Mouse (Mus musculus) liver, embryonic 14.5 days (tissue): Measurements from ENCODE around the gene Clptm1l. TPM values are rescaled to one million over a fixed set of nuclear protein-coding genes. Genes with fewer than 3 reads are reported as not detected.

Experiments
- ATAC-seq: fragments of 200-750 bp; cut with Nextera tagmentation; 2 replicates; pipeline ENCODE4 v1.8.0; 2017; ENCODE audit warnings: moderate number of reproducible peaks, mild to moderate bottlenecking, moderate library complexity; ENCODE audit not compliant: insufficient read depth
- DNase-seq, 3 experiments: peaks; one replicate each; pipeline ENCODE4 v3.0.0-alpha.2; 2012 to 2013; ENCODE audit warnings: low read depth in 3 of 3, low spot score in 3 of 3
- H3K27ac ChIP-seq: fragments of 300-500 bp; sonication (generic); 2 replicates; pipeline ENCODE4 v1.5.1; 2014; ENCODE audit warnings: moderate library complexity, mild to moderate bottlenecking, control low read depth, inconsistent platforms
- H3K27me3 ChIP-seq: fragments of 300-500 bp; sonication (generic); 2 replicates; pipeline ENCODE4 v1.6.1; 2014; ENCODE audit warnings: mild to moderate bottlenecking, low read length, moderate library complexity; ENCODE audit not compliant: control insufficient read depth, insufficient read depth
- H3K36me3 ChIP-seq: fragments of 300-500 bp; sonication (generic); replicated peaks from 2 replicates; pipeline ENCODE4 v1.6.1; 2014; ENCODE audit warnings: low read depth; ENCODE audit not compliant: control insufficient read depth, insufficient read depth
- H3K4me1 ChIP-seq, 2 experiments: fragments of 200-500 bp in 1 of 2; fragments of 300-500 bp in 1 of 2; sonication (generic) in 1 of 2; replicated peaks; 2 replicates each; pipeline ENCODE4 v1.6.1; 2012 to 2014; ENCODE audit warnings: antibody characterized with exemption in 1 of 2, inconsistent platforms in 1 of 2, low read length in 1 of 2; ENCODE audit not compliant: control insufficient read depth in 2 of 2, insufficient read depth in 2 of 2
- H3K4me2 ChIP-seq: fragments of 300-500 bp; sonication (generic); 2 replicates; pipeline ENCODE4 v1.6.1; 2014; ENCODE audit warnings: low read depth, mild to moderate bottlenecking, control low read depth, moderate library complexity
- H3K4me3 ChIP-seq, 2 experiments: fragments of 200-500 bp in 1 of 2; fragments of 300-500 bp in 1 of 2; sonication (generic) in 1 of 2; 2 replicates each; pipeline ENCODE4 v1.5.1; 2012 to 2014; ENCODE audit warnings: low read depth in 2 of 2, low read length in 2 of 2, mild to moderate bottlenecking in 2 of 2, control low read depth in 1 of 2, inconsistent platforms in 1 of 2, moderate library complexity in 1 of 2; ENCODE audit not compliant: insufficient read depth in 1 of 2
- H3K9ac ChIP-seq: fragments of 300-500 bp; sonication (generic); replicated peaks from 2 replicates; pipeline ENCODE4 v1.6.1; 2014; ENCODE audit warnings: mild to moderate bottlenecking, control low read depth, moderate library complexity
- H3K9me3 ChIP-seq: fragments of 300-500 bp; sonication (generic); 2 replicates; pipeline ENCODE4 v1.6.1; 2016; ENCODE audit warnings: low read length, mixed read lengths; ENCODE audit not compliant: control insufficient read depth
- CTCF ChIP-seq: IDR thresholded peaks from 2 replicates; pipeline ENCODE4 v1.5.1; 2016; ENCODE audit warnings: antibody characterized with exemption, low read depth, control low read depth
- EP300 ChIP-seq: IDR thresholded peaks from 2 replicates; pipeline ENCODE4 v1.6.1; 2016; ENCODE audit warnings: antibody characterized with exemption, low read depth
- WGBS: fragments of 180-500 bp; shearing (Covaris S2); extraction: QIAGEN DNeasy Blood & Tissue Kit; methylation state at CpG from one replicate; pipeline ENCODE4 v1.1.7; 2014; ENCODE audit not compliant: insufficient replicate concordance; 5-methylcytosine and 5-hydroxymethylcytosine counted together
- polyA plus RNA-seq, 2 experiments: library from polyadenylated mRNA; depleted of rRNA in 1 of 2; stranded (reverse) in 1 of 2; unstranded in 1 of 2; fragments of >200 nt; fragmentation: Nextera tagmentation in 1 of 2; extraction: Ambion mirVana in 1 of 2; gene quantifications; 2 replicates each; pipeline versions ENCODE4 v1.2.1 to v1.2.3; 2012 to 2014

The Clptm1l gene
- polyA plus RNA-seq, 2 experiments = 57.7 to 58.9 TPM

- H3K4me3 ChIP-seq = no peak overlapping the region
- H3K27ac ChIP-seq = no peak overlapping the region
- H3K4me1 ChIP-seq = no peaks in the 10 kb centered on the region
- H3K36me3 ChIP-seq = no peaks in the 10 kb centered on the region
- WGBS = 41% methylated on average over 3 of the region's 3 CpGs
- ATAC-seq (no peak), DNase-seq (no peak)
- TF ChIP-seq EP300 (no peak), CTCF (no peak)
- H3K27me3 ChIP-seq = no peaks in the 10 kb centered on the region
- H3K9me3 ChIP-seq = no peaks in the 10 kb centered on the region
- H3K9ac ChIP-seq = no peak overlapping the region
- no peak overlapping the region for H3K4me2 ChIP-seq
Observed at GRCm38 (mm10) chr13:73654976-73655375, 51.2 kb downstream of the Clptm1l start.

GRCm38 (mm10) chr13:73658953-73659352 lies 55.1 kb downstream of the Clptm1l start:
- Histone ChIP-seq H3K9me3 (no peaks in the 10 kb centered on the region), H3K4me3 (no peak overlapping the region), H3K36me3 (no peaks in the 10 kb centered on the region), H3K4me2 (no peak overlapping the region), H3K4me1 (no peaks in the 10 kb centered on the region), H3K27me3 (no peaks in the 10 kb centered on the region), H3K9ac (no peak overlapping the region), H3K27ac (no peak overlapping the region)
- TF ChIP-seq CTCF (no peak), EP300 (no peak)
- 36% methylated on average over 2 of the region's 2 CpGs for WGBS
- ATAC-seq = no peak
- DNase-seq = no peak

GRCm38 (mm10) chr13:73660163-73660695 lies 56.4 kb downstream of the Clptm1l start:
- Histone ChIP-seq H3K4me2 (no peak overlapping the region), H3K36me3 (no peaks in the 10 kb centered on the region), H3K27me3 (no peaks in the 10 kb centered on the region), H3K4me3 (no peak overlapping the region), H3K9me3 (no peaks in the 10 kb centered on the region), H3K27ac (no peak overlapping the region), H3K9ac (no peak overlapping the region), H3K4me1 (no peaks in the 10 kb centered on the region)
- DNase-seq = no peak
- ATAC-seq = no peak
- WGBS = 56% methylated on average over 2 of the region's 2 CpGs
- TF ChIP-seq CTCF (no peak), EP300 (no peak)

Other genes with a start within 250 kb of the Clptm1l start
- gene Lpcat1, start 136.8 kb upstream of the Clptm1l start, polyA plus RNA-seq (2012; rRNA removed) = 49.5 and 61.0 TPM in 2 replicates
- 63.7 and 72.5 TPM in 2 replicates for gene Lpcat1, start 136.8 kb upstream of the Clptm1l start, polyA plus RNA-seq (2014; fragmentation: Nextera tagmentation; extraction: Ambion mirVana)
- gene Slc6a3, start 67.3 kb upstream of the Clptm1l start, polyA plus RNA-seq (2012; rRNA removed) = 0.59 and 0.63 TPM in 2 replicates
- gene Slc6a3, start 67.3 kb upstream of the Clptm1l start, polyA plus RNA-seq (2014; fragmentation: Nextera tagmentation; extraction: Ambion mirVana) = 0.75 and 1.4 TPM in 2 replicates
- gene Tert, start 22.9 kb downstream of the Clptm1l start, polyA plus RNA-seq (2012; rRNA removed) = 2.2 and 2.6 TPM in 2 replicates
- gene Tert, start 22.9 kb downstream of the Clptm1l start, polyA plus RNA-seq (2014; fragmentation: Nextera tagmentation; extraction: Ambion mirVana) = 0.47 and 0.62 TPM in 2 replicates
- gene Slc6a18, start 74.0 kb downstream of the Clptm1l start, polyA plus RNA-seq (2012; rRNA removed) = not detected in 2 replicates
- not detected in 2 replicates for gene Slc6a18, start 74.0 kb downstream of the Clptm1l start, polyA plus RNA-seq (2014; fragmentation: Nextera tagmentation; extraction: Ambion mirVana)
- 1.2 and 1.4 TPM in 2 replicates for gene Slc6a19, start 100.9 kb downstream of the Clptm1l start, polyA plus RNA-seq (2012; rRNA removed)
- 1.0 and 1.2 TPM in 2 replicates for gene Slc6a19, start 100.9 kb downstream of the Clptm1l start, polyA plus RNA-seq (2014; fragmentation: Nextera tagmentation; extraction: Ambion mirVana)
- 9.2 and 9.9 TPM in 2 replicates for gene Slc12a7, start 129.1 kb downstream of the Clptm1l start, polyA plus RNA-seq (2012; rRNA removed)
- gene Slc12a7, start 129.1 kb downstream of the Clptm1l start, polyA plus RNA-seq (2014; fragmentation: Nextera tagmentation; extraction: Ambion mirVana) = 7.8 and 9.8 TPM in 2 replicates
- gene Nkd2, start 243.6 kb downstream of the Clptm1l start, polyA plus RNA-seq (2012; rRNA removed) = 0.09 and 0.19 TPM in 2 replicates
- gene Nkd2, start 243.6 kb downstream of the Clptm1l start, polyA plus RNA-seq (2014; fragmentation: Nextera tagmentation; extraction: Ambion mirVana) = 0.09 and 0.15 TPM in 2 replicates